Mouse (Mus musculus): Measurements from ENCODE around the gene Arid1b.
A peak's percentile ranks its signal among the peaks of the same experiment; 100 is the strongest.

Gene Arid1b

GRCm38 (mm10) chr17:5163251-5163826 is 169.2 kb downstream of the Arid1b start:
- DNase-seq (ENCODE audit: low read depth), result no peak

GRCm38 (mm10) chr17:5164794-5165193 is 170.7 kb downstream of the Arid1b start:
- DNase-seq (ENCODE audit: low read depth), result no peak

GRCm38 (mm10) chr17:5165201-5165825 is 171.2 kb downstream of the Arid1b start:
- peak; percentile 65 for DNase-seq (ENCODE audit: low read depth)

GRCm38 (mm10) chr17:5166175-5166574 is 172.0 kb downstream of the Arid1b start:
- DNase-seq (ENCODE audit: low read depth), result no peak

GRCm38 (mm10) chr17:5168046-5168445 is 173.9 kb downstream of the Arid1b start:
- DNase-seq (ENCODE audit: low read depth), result peak; percentile 24

GRCm38 (mm10) chr17:5168640-5169039 is 174.5 kb downstream of the Arid1b start:
- no peak for DNase-seq (ENCODE audit: low read depth)

- DNase-seq (ENCODE audit: low read depth), result no peak
These were observed 176.2 kb downstream of the Arid1b start for GRCm38 (mm10) chr17:5170321-5170720.

GRCm38 (mm10) chr17:5171467-5171866 is 177.3 kb downstream of the Arid1b start:
- no peak for DNase-seq (ENCODE audit: low read depth)

GRCm38 (mm10) chr17:5174426-5175020 is 180.4 kb downstream of the Arid1b start:
- DNase-seq (ENCODE audit: low read depth), result no peak

GRCm38 (mm10) chr17:5175535-5175934 is 181.4 kb downstream of the Arid1b start:
- no peak for DNase-seq (ENCODE audit: low read depth)

GRCm38 (mm10) chr17:5176315-5176714 is 182.2 kb downstream of the Arid1b start:
- peak; percentile 29 for DNase-seq (ENCODE audit: low read depth)

GRCm38 (mm10) chr17:5178534-5178933 is 184.4 kb downstream of the Arid1b start:
- no peak for DNase-seq (ENCODE audit: low read depth)

- no peak for DNase-seq (ENCODE audit: low read depth)
These were observed 184.9 kb downstream of the Arid1b start for GRCm38 (mm10) chr17:5179004-5179403.

GRCm38 (mm10) chr17:5179412-5179811 is 185.3 kb downstream of the Arid1b start:
- DNase-seq (ENCODE audit: low read depth), result no peak

GRCm38 (mm10) chr17:5179925-5180525 is 185.9 kb downstream of the Arid1b start:
- no peak for DNase-seq (ENCODE audit: low read depth)

GRCm38 (mm10) chr17:5180925-5181324 is 186.8 kb downstream of the Arid1b start:
- DNase-seq (ENCODE audit: low read depth), result peak; percentile 42

- DNase-seq (ENCODE audit: low read depth), result no peak
These were observed 188.4 kb downstream of the Arid1b start for GRCm38 (mm10) chr17:5182493-5182892.

GRCm38 (mm10) chr17:5185501-5185900 is 191.4 kb downstream of the Arid1b start:
- DNase-seq (ENCODE audit: low read depth), result no peak

- no peak for DNase-seq (ENCODE audit: low read depth)
These were observed 193.4 kb downstream of the Arid1b start for GRCm38 (mm10) chr17:5187546-5187945.

- DNase-seq (ENCODE audit: low read depth), result no peak
These were observed 194.3 kb downstream of the Arid1b start for GRCm38 (mm10) chr17:5188400-5188799.

- DNase-seq (ENCODE audit: low read depth), result peak; percentile 89
These were observed 195.6 kb downstream of the Arid1b start for GRCm38 (mm10) chr17:5189551-5190351.

GRCm38 (mm10) chr17:5190367-5190766 is 196.2 kb downstream of the Arid1b start:
- DNase-seq (ENCODE audit: low read depth), result no peak
